Mouse (Mus musculus) intestine, embryonic 14.5 days (tissue): ENCODE results near the gene Olfr963. TPM values are rescaled to one million over a fixed set of nuclear protein-coding genes. Genes with fewer than 3 reads are reported as not detected.

ENCODE experiments used
- ATAC-seq: fragments of 200-750 bp; cut with Nextera tagmentation; replicated peaks from 2 replicates; pipeline ENCODE4 v1.8.0; 2017; ENCODE audit warnings: low read depth, moderate number of reproducible peaks, moderate TSS enrichment, moderate library complexity; ENCODE audit not compliant: low FRiP score, low TSS enrichment
- DNase-seq: peaks from one replicate; pipeline ENCODE4 v3.0.0-alpha.2; 2018; ENCODE audit warnings: low spot score
- H3K27ac ChIP-seq: fragments of 300-500 bp; sonication (generic); 2 replicates; pipeline ENCODE4 v1.5.1; 2014; ENCODE audit warnings: low read depth, mild to moderate bottlenecking, control low read depth
- H3K27me3 ChIP-seq: fragments of 300-500 bp; sonication (generic); replicated peaks from 2 replicates; pipeline ENCODE4 v1.6.1; 2014; ENCODE audit warnings: low read length, control low read depth; ENCODE audit not compliant: control insufficient read depth, insufficient read depth
- H3K36me3 ChIP-seq: fragments of 300-500 bp; sonication (generic); 2 replicates; pipeline ENCODE4 v1.6.1; 2014; ENCODE audit warnings: low read length, control low read depth; ENCODE audit not compliant: control insufficient read depth, insufficient read depth
- H3K4me1 ChIP-seq: fragments of 300-500 bp; sonication (generic); replicated peaks from 2 replicates; pipeline ENCODE4 v1.6.1; 2014; ENCODE audit warnings: low read length, control low read depth, mixed read lengths; ENCODE audit not compliant: control insufficient read depth, insufficient read depth
- H3K4me2 ChIP-seq: fragments of 300-500 bp; sonication (generic); 2 replicates; pipeline ENCODE4 v1.6.1; 2014; ENCODE audit warnings: low read length
- H3K4me3 ChIP-seq: fragments of 300-500 bp; sonication (generic); 2 replicates; pipeline ENCODE4 v1.5.1; 2014; ENCODE audit warnings: low read depth, low read length, control low read depth, mixed read lengths
- H3K9ac ChIP-seq: fragments of 300-500 bp; sonication (generic); 2 replicates; pipeline ENCODE4 v1.6.1; 2014; ENCODE audit warnings: mild to moderate bottlenecking, low read length
- H3K9me3 ChIP-seq: fragments of 300-500 bp; sonication (generic); 2 replicates; pipeline ENCODE4 v1.6.1; 2016; ENCODE audit warnings: low read length, control low read depth; ENCODE audit not compliant: control insufficient read depth
- WGBS: fragments of 180-500 bp; shearing (Covaris S2); extraction: QIAGEN DNeasy Blood & Tissue Kit; methylation state at CpG from one replicate; pipeline ENCODE4 v1.1.7; 2014; 5-methylcytosine and 5-hydroxymethylcytosine counted together
- polyA plus RNA-seq: library from polyadenylated mRNA; unstranded; fragments of >200 nt; fragmentation: Nextera tagmentation; extraction: Ambion mirVana; gene quantifications from 2 replicates; pipeline ENCODE4 v1.2.1, GENCODE M21; 2014

Olfr963 gene
- not detected in 2 replicates for polyA plus RNA-seq

DNA sequence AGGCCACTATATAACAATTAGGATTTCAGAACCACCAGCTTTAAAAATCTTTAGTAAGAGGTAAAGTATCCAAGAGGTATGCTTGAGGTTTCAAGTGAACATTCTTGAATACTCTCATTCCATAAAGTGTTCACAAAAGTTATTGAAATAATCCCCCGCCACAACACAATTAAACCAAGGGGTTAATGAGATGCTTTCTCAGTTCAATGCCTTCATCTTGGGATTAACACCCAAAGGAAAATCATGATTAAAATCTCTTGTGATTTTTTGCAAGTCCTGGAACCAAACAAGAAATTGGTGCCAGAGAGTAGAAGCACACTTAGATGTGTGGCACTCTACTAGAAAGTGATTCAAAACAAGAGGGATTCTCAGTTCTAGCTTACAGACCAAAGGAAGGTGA lies at the start of gene Olfr963:
TSS of gene Olfr963 (plus strand) at position 301 of the 400 bp plus-strand sequence.
- H3K9me3 ChIP-seq: no peaks in the 10 kb centered on the region
- no peak within 1 kb of the TSS for H3K27ac ChIP-seq
- WGBS: 83% methylated on average over 1 of the region's 1 CpGs
- H3K27me3 ChIP-seq: no peaks in the 10 kb centered on the region
- DNase-seq (no peak), ATAC-seq (no peak)
- no peaks in the 10 kb centered on the region for H3K36me3 ChIP-seq
- no peaks in the 10 kb centered on the region for H3K4me1 ChIP-seq
- H3K4me2 ChIP-seq: no peak within 1 kb of the TSS
- H3K4me3 ChIP-seq: no peak within 1 kb of the TSS
- no peak within 1 kb of the TSS for H3K9ac ChIP-seq

DNA sequence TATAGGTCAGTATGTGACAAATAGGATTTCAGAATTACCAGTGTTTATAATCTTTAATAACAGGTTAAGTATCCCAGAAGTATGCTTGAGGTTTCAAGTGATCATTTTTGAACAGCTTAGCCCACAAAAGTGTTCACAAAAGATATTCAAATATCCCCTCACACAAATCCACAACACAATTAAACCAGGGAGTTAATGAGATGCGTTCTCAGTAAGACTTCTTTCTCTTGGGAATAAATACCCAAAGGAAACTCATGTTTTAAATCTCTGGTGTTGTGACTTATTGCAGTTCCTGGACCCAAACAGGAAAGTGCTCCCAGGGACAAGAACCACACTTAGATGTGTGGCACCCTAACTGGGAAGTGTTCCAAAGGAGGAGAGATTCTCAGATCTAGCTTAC lies 45.9 kb upstream of the Olfr963 start, which contains the start of gene Olfr960:
TSS of gene Olfr960 (plus strand) at position 301 of the 400 bp plus-strand sequence.
- ATAC-seq (no peak), DNase-seq (no peak)
- Histone ChIP-seq H3K9ac (no peak within 1 kb of the TSS), H3K4me1 (no peaks in the 10 kb centered on the region), H3K4me2 (no peak within 1 kb of the TSS), H3K27ac (no peak within 1 kb of the TSS), H3K36me3 (no peaks in the 10 kb centered on the region), H3K27me3 (no peaks in the 10 kb centered on the region), H3K4me3 (no peak within 1 kb of the TSS), H3K9me3 (no peaks in the 10 kb centered on the region)
- 80% methylated on average over 1 of the region's 1 CpGs for WGBS

GRCm38 (mm10) chr9:39623783-39624182 lies 43.2 kb upstream of the Olfr963 start:
- no peak for DNase-seq
- WGBS: 91% methylated on average over 3 of the region's 3 CpGs
- Histone ChIP-seq H3K36me3 (no peaks in the 10 kb centered on the region), H3K27me3 (no peaks in the 10 kb centered on the region), H3K4me2 (no peak overlapping the region), H3K9ac (no peak overlapping the region), H3K4me3 (no peak overlapping the region), H3K9me3 (no peaks in the 10 kb centered on the region), H3K4me1 (no peaks in the 10 kb centered on the region), H3K27ac (no peak overlapping the region)
- no peak for ATAC-seq

DNA sequence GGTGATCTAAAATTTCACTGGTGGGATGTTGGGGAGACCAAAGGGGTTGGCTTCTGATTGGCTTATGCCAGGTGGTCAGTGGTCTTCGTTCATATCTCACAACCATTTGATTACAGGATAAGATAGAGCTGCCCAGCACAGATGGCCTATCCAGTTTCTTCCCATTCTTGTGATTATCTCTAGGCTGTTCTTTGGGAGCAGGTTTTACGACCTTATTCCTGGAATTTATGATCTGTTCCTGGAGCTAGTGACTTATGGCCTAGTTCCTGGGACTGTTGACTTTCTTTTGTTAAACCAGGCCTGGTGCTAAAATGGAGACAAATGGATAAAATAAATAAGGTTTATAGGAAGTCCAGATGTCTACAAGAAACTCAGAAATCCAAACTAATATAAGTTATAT lies 42.3 kb upstream of the Olfr963 start:
- 27% methylated on average over 2 of the region's 2 CpGs for WGBS
- no peaks in the 10 kb centered on the region for H3K9me3 ChIP-seq
- H3K4me3 ChIP-seq: no peak overlapping the region
- no peak overlapping the region for H3K9ac ChIP-seq
- H3K36me3 ChIP-seq: no peaks in the 10 kb centered on the region
- no peaks in the 10 kb centered on the region for H3K4me1 ChIP-seq
- ATAC-seq (no peak), DNase-seq (no peak)
- no peaks in the 10 kb centered on the region for H3K27me3 ChIP-seq
- no peak overlapping the region for H3K27ac ChIP-seq
- H3K4me2 ChIP-seq: no peak overlapping the region

DNA sequence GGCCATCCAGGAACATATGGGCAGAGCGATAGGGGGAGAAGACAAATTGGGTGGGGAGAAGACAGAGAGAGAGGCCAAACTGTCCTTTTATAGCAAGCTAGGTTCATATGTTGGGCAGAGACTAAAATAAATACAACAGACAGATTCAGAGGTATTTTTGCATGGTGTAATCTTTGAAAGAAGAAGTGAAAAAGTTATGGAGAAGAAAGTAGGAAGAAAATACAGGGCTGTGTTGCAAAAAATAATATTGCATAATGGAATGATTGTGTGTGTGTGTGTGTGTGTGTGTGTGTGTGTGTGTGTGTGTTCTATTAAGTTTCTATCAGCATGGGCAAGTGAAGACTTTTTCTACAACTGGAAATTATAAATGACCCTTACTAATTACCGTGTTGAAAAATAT lies 37.9 kb upstream of the Olfr963 start:
- no peak overlapping the region for H3K4me3 ChIP-seq
- H3K36me3 ChIP-seq: no peaks in the 10 kb centered on the region
- no peak overlapping the region for H3K27ac ChIP-seq
- H3K9me3 ChIP-seq: no peaks in the 10 kb centered on the region
- DNase-seq (no peak), ATAC-seq (no peak)
- no peaks in the 10 kb centered on the region for H3K4me1 ChIP-seq
- no peaks in the 10 kb centered on the region for H3K27me3 ChIP-seq
- H3K4me2 ChIP-seq: no peak overlapping the region
- WGBS: 68% methylated on average over 2 of the region's 2 CpGs
- H3K9ac ChIP-seq: no peak overlapping the region

GRCm38 (mm10) chr9:39633913-39634594 lies 33.0 kb upstream of the Olfr963 start:
- Histone ChIP-seq H3K27ac (no peak overlapping the region), H3K4me1 (no peaks in the 10 kb centered on the region), H3K36me3 (no peaks in the 10 kb centered on the region), H3K9ac (no peak overlapping the region), H3K4me2 (no peak overlapping the region), H3K27me3 (no peaks in the 10 kb centered on the region), H3K4me3 (no peak overlapping the region), H3K9me3 (no peaks in the 10 kb centered on the region)
- 33% methylated on average over 4 of the region's 4 CpGs for WGBS
- no peak for ATAC-seq
- DNase-seq: no peak

GRCm38 (mm10) chr9:39644785-39645184 lies 22.2 kb upstream of the Olfr963 start, which contains the start of gene Olfr961:
Gene Olfr961, plus strand, starts transcription at chr9:39645085.
- DNase-seq: no peak
- Histone ChIP-seq H3K9ac (no peak within 1 kb of the TSS), H3K36me3 (no peaks in the 10 kb centered on the region), H3K27me3 (no peaks in the 10 kb centered on the region), H3K4me3 (no peak within 1 kb of the TSS), H3K9me3 (no peaks in the 10 kb centered on the region), H3K4me1 (no peaks in the 10 kb centered on the region), H3K27ac (no peak within 1 kb of the TSS), H3K4me2 (no peak within 1 kb of the TSS)
- no peak for ATAC-seq

- Histone ChIP-seq H3K4me1 (no peaks in the 10 kb centered on the region), H3K36me3 (no peaks in the 10 kb centered on the region), H3K9me3 (no peaks in the 10 kb centered on the region), H3K9ac (no peak overlapping the region), H3K4me3 (no peak overlapping the region), H3K27me3 (no peaks in the 10 kb centered on the region), H3K4me2 (no peak overlapping the region), H3K27ac (no peak overlapping the region)
- WGBS: 93% methylated on average over 4 of the region's 4 CpGs
- DNase-seq (no peak), ATAC-seq (no peak)
These were observed 19.6 kb upstream of the Olfr963 start for GRCm38 (mm10) chr9:39647382-39647781.

DNA sequence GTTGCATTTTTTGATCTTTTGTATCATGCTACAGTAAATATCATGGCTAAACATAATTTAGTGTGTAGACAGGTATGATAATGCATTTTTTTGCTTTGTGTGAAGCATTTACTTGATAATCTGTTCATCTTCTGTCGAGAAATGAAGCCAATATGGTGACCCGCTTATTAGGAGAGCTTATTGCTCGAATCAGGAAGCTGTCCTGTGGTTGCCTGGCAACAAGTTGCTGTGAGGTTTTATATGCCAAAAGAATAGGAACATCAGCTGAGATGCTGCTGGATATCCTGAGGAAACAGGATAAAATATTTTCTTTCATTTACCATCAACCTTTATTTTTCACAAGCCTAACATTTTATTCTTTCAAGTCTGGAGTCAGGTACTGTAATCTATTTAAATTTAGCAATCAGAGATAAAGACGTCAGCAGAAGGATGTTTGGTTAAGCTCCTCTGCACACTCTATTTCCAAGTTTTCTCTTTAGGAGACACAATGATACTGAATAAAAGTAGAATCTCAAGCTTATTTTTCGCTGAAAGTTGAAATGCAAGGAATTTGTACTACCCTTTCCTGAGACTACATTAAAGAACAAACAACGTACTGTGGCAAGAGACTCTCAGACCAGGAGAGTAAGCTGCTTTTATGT lies 12.1 kb upstream of the Olfr963 start:
- Histone ChIP-seq H3K9ac (no peak overlapping the region), H3K4me2 (no peak overlapping the region), H3K27me3 (no peaks in the 10 kb centered on the region), H3K27ac (no peak overlapping the region), H3K36me3 (no peaks in the 10 kb centered on the region), H3K4me3 (no peak overlapping the region), H3K9me3 (no peaks in the 10 kb centered on the region), H3K4me1 (no peaks in the 10 kb centered on the region)
- no peak for ATAC-seq
- DNase-seq: no peak
- WGBS: 76% methylated on average over 6 of the region's 6 CpGs
